Mouse (Mus musculus): ENCODE measurements around the gene Sirpa. TPM values are rescaled to one million over a fixed set of nuclear protein-coding genes. Genes with fewer than 3 reads are reported as not detected.

The Sirpa gene
- polyA plus RNA-seq, 1 experiment from 2014 or later, result 110 TPM

DNA sequence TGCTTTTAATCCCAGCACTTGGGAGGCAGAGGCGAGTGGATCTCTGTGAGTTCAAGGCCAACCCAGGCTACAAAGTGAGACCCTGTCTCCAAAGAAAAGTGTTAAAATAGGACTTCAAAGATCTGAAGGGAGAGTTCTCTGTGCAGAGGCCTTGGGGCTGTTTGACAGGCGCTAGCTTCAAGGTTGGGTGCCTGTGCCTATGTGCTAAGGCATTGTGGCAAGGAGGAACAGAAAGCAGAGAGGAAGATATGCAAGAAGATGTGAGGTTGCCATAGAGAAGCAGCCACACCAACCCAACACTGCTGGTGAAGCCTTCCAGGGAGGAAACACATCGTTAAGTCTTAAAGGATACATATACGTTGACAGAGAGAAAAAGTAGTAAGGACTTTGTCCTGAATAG is 33.2 kb downstream of the Sirpa start:
- no peaks in the 10 kb centered on the region for H3K27me3 ChIP-seq
- DNase-seq (ENCODE audit: low read depth, low spot score) (no peak), ATAC-seq (no peak)
- in situ Hi-C loops (cut with MboI; ENCODE audit: low pct_unique_long_range_greater_than_20kb), result no loop called here
- CTCF ChIA-PET, result no interaction called here
- no peak for TF ChIP-seq CTCF (IDR thresholded peaks at IDR 0.05)
- POLR2A ChIA-PET, result no interaction called here

DNA sequence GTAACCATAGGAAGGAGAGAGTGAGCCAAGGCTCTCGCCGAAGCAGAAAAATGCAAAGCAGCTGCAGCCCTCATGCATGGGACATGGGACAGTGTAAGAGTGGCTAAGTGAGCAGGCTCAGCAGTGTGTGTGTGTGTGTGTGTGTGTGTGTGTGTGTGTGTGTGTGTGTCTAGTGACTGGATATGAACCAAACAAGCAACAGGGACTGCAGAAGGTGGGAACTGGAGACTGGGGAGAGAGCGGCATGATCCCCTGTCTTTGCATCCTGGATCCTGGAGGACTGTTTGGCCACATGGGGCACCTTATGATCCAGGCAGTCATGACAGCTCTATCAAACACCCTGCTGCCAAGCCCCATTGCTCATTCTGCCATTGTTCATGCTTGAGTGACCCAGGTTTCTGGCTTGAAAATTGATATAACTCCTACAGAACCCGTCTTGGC is 34.0 kb downstream of the Sirpa start:
- no peak for TF ChIP-seq CTCF (IDR thresholded peaks at IDR 0.05)
- in situ Hi-C loops (cut with MboI; ENCODE audit: low pct_unique_long_range_greater_than_20kb), result no loop called here
- ChIA-PET CTCF (no interaction called here), POLR2A (no interaction called here)
- DNase-seq (ENCODE audit: low read depth, low spot score), result no peak
- no peak for ATAC-seq
- no peaks in the 10 kb centered on the region for H3K27me3 ChIP-seq

DNA sequence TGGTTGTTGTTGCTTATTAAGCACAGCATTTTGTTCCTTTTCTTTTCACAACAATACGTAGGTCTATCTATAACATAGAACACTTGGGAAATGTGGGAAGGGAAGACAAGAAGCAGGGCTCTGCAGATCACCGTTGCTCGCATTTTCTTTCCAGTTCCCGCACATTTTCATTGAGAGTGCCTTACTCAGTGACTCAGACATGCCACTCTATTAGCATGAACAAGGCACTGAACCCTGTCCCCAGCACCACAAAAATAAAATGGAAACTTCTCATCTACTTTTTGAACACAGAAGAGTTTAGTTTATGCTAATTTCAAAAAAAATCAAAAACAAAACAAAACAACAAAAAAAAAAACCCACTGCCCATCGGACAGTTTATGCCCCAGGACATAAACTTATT is 34.5 kb downstream of the Sirpa start:
- POLR2A ChIA-PET, result no interaction called here
- no peaks in the 10 kb centered on the region for H3K27me3 ChIP-seq
- in situ Hi-C loops (cut with MboI; ENCODE audit: low pct_unique_long_range_greater_than_20kb), result no loop called here
- CTCF ChIA-PET, result no interaction called here
- ATAC-seq (no peak), DNase-seq (ENCODE audit: low read depth, low spot score) (no peak)
- TF ChIP-seq CTCF (IDR thresholded peaks at IDR 0.05), result no peak

DNA sequence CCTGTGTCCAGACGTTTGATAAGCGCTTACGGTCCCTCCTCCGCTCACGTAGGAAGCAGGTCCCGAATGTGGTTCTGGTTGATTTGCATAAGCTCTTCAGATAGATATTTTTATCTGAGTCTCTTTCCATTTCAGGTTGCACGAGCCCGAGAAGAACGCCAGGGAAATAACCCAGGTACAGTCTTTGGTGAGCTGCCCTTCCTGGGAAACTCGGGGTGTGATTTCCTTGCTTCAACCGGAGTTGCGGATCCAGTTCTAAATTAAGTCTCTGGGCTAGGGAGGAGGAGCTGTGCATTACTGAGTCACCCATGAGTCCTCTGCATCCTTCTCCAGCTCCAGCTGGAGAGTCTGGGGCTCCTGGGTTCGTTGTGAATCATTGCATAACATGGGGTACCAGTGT is 35.2 kb downstream of the Sirpa start:
- in situ Hi-C loops (cut with MboI; ENCODE audit: low pct_unique_long_range_greater_than_20kb), result no loop called here
- no peak for DNase-seq (ENCODE audit: low read depth, low spot score)

DNA sequence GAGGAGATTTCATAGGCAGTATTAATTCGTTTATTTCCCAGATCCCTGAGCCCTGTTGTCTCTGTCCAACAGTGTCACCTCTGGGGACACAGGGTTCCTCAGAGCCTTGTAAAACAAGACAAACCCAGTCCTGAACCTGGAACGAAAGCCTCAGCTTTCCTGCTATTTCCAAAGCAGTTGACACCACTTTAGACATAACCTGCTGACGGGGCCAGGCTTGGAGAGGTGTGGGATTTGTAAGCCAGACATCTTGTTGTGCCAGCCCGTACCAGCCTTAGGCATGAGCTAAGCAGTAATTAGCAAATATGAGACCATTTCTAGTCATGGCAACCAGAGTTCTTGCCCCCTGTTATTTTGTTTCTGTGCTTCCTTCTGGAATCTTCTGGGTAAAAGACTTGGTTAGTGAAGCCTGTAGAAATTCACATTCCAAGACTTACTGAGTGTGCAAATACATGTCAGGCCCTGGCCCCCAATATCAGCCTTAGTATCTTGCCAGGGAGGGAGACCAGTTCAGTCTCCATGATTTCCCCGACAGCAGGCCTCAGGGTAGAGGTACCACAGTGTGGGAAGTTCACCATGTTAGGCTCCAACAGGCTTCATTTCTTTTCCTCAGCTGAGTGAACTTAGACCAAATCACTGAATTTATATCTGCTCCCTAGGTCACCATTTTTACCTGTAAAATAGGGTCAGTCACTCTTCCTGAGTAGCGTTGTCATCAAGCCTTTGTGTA is 36.0 kb downstream of the Sirpa start:
- H3K27me3 ChIP-seq, result no peaks in the 10 kb centered on the region
- CTCF ChIA-PET, result no interaction called here
- DNase-seq (ENCODE audit: low read depth, low spot score) (no peak), ATAC-seq (no peak)
- in situ Hi-C loops (cut with MboI; ENCODE audit: low pct_unique_long_range_greater_than_20kb), result no loop called here
- POLR2A ChIA-PET, result no interaction called here
- no peak for TF ChIP-seq CTCF (IDR thresholded peaks at IDR 0.05)

More for the DNA sequence above, 35.2 kb downstream of the Sirpa start:
- no peaks in the 10 kb centered on the region for H3K27me3 ChIP-seq
- ChIA-PET POLR2A (no interaction called here), CTCF (no interaction called here)
- no peak for TF ChIP-seq CTCF (IDR thresholded peaks at IDR 0.05)
- ATAC-seq, result no peak

DNA sequence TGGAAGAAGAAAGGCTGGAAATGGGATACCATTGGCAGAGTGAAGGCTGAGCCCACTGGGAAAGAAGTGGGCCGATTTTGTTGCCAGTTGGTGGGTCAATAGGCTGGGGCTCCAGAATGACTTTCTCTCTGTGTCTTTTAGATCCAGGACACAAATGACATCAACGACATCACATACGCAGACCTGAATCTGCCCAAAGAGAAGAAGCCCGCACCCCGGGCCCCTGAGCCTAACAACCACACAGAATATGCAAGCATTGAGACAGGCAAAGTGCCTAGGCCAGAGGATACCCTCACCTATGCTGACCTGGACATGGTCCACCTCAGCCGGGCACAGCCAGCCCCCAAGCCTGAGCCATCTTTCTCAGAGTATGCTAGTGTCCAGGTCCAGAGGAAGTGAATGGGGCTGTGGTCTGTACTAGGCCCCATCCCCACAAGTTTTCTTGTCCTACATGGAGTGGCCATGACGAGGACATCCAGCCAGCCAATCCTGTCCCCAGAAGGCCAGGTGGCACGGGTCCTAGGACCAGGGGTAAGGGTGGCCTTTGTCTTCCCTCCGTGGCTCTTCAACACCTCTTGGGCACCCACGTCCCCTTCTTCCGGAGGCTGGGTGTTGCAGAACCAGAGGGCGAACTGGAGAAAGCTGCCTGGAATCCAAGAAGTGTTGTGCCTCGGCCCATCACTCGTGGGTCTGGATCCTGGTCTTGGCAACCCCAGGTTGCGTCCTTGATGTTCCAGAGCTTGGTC is 37.3 kb downstream of the Sirpa start:
- in situ Hi-C loops (cut with MboI; ENCODE audit: low pct_unique_long_range_greater_than_20kb), result no loop called here
- ATAC-seq, result no peak
- CTCF ChIA-PET, result no interaction called here
- POLR2A ChIA-PET, result no interaction called here
- TF ChIP-seq CTCF (IDR thresholded peaks at IDR 0.05), result no peak
- no peak for DNase-seq (ENCODE audit: low read depth, low spot score)
- H3K27me3 ChIP-seq, result no peaks in the 10 kb centered on the region

DNA sequence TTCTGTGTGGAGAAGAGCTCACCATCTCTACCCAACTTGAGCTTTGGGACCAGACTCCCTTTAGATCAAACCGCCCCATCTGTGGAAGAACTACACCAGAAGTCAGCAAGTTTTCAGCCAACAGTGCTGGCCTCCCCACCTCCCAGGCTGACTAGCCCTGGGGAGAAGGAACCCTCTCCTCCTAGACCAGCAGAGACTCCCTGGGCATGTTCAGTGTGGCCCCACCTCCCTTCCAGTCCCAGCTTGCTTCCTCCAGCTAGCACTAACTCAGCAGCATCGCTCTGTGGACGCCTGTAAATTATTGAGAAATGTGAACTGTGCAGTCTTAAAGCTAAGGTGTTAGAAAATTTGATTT is 37.9 kb downstream of the Sirpa start:
- POLR2A ChIA-PET, result no interaction called here
- in situ Hi-C loops (cut with MboI; ENCODE audit: low pct_unique_long_range_greater_than_20kb), result no loop called here
- no peak for TF ChIP-seq CTCF (IDR thresholded peaks at IDR 0.05)
- CTCF ChIA-PET, result no interaction called here
- ATAC-seq (no peak), DNase-seq (ENCODE audit: low read depth, low spot score) (no peak)
- H3K27me3 ChIP-seq, result no peaks in the 10 kb centered on the region

DNA sequence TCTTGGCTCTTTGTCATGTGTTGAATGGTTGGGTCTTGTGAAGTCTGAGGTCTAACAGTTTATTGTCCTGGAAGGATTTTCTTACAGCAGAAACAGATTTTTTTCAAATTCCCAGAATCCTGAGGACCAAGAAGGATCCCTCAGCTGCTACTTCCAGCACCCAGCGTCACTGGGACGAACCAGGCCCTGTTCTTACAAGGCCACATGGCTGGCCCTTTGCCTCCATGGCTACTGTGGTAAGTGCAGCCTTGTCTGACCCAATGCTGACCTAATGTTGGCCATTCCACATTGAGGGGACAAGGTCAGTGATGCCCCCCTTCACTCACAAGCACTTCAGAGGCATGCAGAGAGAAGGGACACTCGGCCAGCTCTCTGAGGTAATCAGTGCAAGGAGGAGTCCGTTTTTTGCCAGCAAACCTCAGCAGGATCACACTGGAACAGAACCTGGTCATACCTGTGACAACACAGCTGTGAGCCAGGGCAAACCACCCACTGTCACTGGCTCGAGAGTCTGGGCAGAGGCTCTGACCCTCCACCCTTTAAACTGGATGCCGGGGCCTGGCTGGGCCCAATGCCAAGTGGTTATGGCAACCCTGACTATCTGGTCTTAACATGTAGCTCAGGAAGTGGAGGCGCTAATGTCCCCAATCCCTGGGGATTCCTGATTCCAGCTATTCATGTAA is 38.5 kb downstream of the Sirpa start:
- ChIA-PET CTCF (no interaction called here), POLR2A (no interaction called here)
- no peak for TF ChIP-seq CTCF (IDR thresholded peaks at IDR 0.05)
- H3K27me3 ChIP-seq, result no peaks in the 10 kb centered on the region
- ATAC-seq, result no peak
- no peak for DNase-seq (ENCODE audit: low read depth, low spot score)
- in situ Hi-C loops (cut with MboI; ENCODE audit: low pct_unique_long_range_greater_than_20kb), result no loop called here

DNA sequence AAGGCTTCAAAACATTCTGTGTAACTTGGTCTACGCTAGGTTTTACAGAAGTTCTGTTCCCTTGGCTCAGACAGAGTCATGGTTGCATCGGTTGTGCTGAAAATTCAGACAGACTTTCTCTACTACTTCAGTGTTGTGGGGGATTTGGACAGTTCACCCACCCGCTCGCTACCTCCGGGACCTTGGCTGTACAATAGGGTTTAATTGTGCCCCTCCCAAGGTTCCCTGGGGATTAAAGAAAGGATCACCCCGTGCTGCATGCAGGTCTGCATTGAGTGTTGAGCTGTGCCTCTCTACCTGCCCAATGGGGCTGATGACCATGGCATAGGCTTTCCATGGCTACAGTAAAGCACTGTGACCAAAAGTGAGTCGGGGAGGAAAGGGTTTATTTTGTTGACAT is 39.7 kb downstream of the Sirpa start:
- ATAC-seq (no peak), DNase-seq (ENCODE audit: low read depth, low spot score) (no peak)
- in situ Hi-C loops (cut with MboI; ENCODE audit: low pct_unique_long_range_greater_than_20kb), result no loop called here
- no peaks in the 10 kb centered on the region for H3K27me3 ChIP-seq
- ChIA-PET POLR2A (no interaction called here), CTCF (no interaction called here)
- no peak for TF ChIP-seq CTCF (IDR thresholded peaks at IDR 0.05)

DNA sequence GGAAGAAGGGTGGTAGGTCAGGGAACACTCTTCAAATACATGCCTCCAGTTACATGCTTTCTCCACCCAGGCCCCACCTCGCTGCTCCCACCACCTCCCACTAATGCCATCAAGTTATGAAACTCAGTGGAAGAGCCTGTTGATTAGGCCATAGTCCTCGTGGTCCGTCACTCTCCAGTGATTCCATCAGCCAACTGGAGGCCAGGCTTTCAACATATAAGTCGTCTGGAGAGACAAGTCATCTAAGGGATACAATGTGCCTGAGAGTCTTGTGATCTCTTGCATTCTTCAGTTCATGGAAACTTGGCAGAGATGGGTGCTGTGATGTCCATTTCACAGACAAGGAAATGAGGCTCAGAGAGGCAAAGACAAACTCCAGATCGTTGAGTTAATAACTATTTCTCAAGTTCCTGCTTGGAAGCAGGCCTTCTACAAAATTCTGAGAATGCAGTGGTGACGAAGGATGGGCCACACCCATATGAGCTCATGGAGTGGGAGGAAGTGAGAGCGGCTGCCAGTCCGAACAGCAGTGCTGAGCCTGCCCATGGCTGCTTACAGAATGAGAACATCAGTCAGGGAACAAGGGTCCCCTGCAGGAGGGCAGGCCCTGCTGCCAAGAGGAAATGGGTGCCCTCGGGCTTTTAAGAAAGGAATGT is 40.6 kb downstream of the Sirpa start:
- H3K27me3 ChIP-seq, result peaks cover 3% of the 10 kb centered on the region
- DNase-seq (ENCODE audit: low read depth, low spot score) (peak; percentile 46), ATAC-seq (peak; percentile 88)
- in situ Hi-C loops (cut with MboI; ENCODE audit: low pct_unique_long_range_greater_than_20kb), result no loop called here
- CTCF ChIA-PET, result no interaction called here
- POLR2A ChIA-PET, result no interaction called here
- TF ChIP-seq CTCF (IDR thresholded peaks at IDR 0.05), result no peak

DNA sequence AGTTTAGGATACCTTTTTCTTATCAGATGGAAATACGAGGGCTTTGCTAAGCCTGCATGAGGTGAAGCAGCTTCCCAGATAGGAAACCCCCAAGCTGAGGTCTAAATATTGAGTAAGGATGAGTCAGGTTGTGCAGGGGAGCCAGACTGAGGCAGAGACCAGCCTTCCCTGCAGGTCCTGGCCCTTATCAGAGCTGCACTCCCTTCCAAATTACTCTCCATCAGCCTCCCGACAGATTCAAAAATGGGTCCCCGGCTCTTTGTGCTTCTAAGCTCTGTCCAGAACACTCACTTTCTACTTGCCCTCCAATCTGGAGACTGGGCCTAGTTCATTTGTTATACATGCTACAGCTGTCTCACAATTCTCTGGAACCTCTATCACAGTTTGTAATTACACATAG is 41.3 kb downstream of the Sirpa start:
- ChIA-PET POLR2A (no interaction called here), CTCF (no interaction called here)
- peaks cover 3% of the 10 kb centered on the region for H3K27me3 ChIP-seq
- TF ChIP-seq CTCF (IDR thresholded peaks at IDR 0.05), result no peak
- DNase-seq (ENCODE audit: low read depth, low spot score), result no peak
- in situ Hi-C loops (cut with MboI; ENCODE audit: low pct_unique_long_range_greater_than_20kb), result no loop called here
- ATAC-seq, result peak; percentile 7

Measured in Patski (cell line).